Mouse (Mus musculus) MEL (cell line): Measurements from ENCODE around the gene Uqcrh. TPM values are rescaled to one million over a fixed set of nuclear protein-coding genes. Genes with fewer than 3 reads are reported as not detected.
A peak's percentile ranks its signal among the peaks of the same experiment; 100 is the strongest.

ENCODE experiments used
- DNase-seq: peaks from one replicate; pipeline ENCODE4 v3.0.0; 2011; ENCODE audit warnings: low read depth, low spot score
- H3K27ac ChIP-seq: 2 replicates; pipeline ENCODE4 v1.5.1; 2012; ENCODE audit warnings: low read depth, mild to moderate bottlenecking, control low read depth, low read length, moderate library complexity; ENCODE audit not compliant: control insufficient read depth
- H3K27me3 ChIP-seq, 2 experiments: fragments of 150-350 bp in 1 of 2; sonication (generic) in 1 of 2; 2 replicates each; pipeline ENCODE4 v1.6.1; 2012; ENCODE audit warnings: low read length in 2 of 2, mild to moderate bottlenecking in 2 of 2, improper control_type of control experiment in 1 of 2, moderate library complexity in 1 of 2; ENCODE audit not compliant: insufficient read depth in 2 of 2, control insufficient read depth in 1 of 2
- H3K36me3 ChIP-seq, 2 experiments: 2 replicates each; pipeline ENCODE4 v1.6.1; 2012 to 2014; ENCODE audit warnings: low read length in 2 of 2, improper control_type of control experiment in 1 of 2, inconsistent platforms in 1 of 2, mild to moderate bottlenecking in 1 of 2; ENCODE audit not compliant: insufficient read depth in 2 of 2, control insufficient read depth in 1 of 2
- H3K4me1 ChIP-seq, 2 experiments: fragments of 150-350 bp in 1 of 2; sonication (generic) in 1 of 2; 2 replicates each; pipeline ENCODE4 v1.6.1; 2012; ENCODE audit warnings: low read length in 2 of 2, improper control_type of control experiment in 1 of 2, mild to moderate bottlenecking in 1 of 2; ENCODE audit not compliant: insufficient read depth in 2 of 2, control insufficient read depth in 1 of 2
- H3K4me3 ChIP-seq, 2 experiments: fragments of 150-350 bp in 1 of 2; sonication (generic) in 1 of 2; 2 replicates each; pipeline ENCODE4 v1.5.1; 2012; ENCODE audit warnings: low read depth in 2 of 2, low read length in 2 of 2, mild to moderate bottlenecking in 2 of 2, moderate library complexity in 2 of 2, control low read depth in 1 of 2, improper control_type of control experiment in 1 of 2; ENCODE audit not compliant: control insufficient read depth in 1 of 2, insufficient read depth in 1 of 2
- H3K79me2 ChIP-seq: 2 replicates; pipeline ENCODE4 v1.6.1; 2012; ENCODE audit warnings: mild to moderate bottlenecking, low read length, moderate library complexity; ENCODE audit not compliant: control insufficient read depth, poor library complexity, insufficient read depth
- H3K9ac ChIP-seq: 2 replicates; pipeline ENCODE4 v1.6.1; 2012; ENCODE audit warnings: low read depth, mild to moderate bottlenecking, control low read depth, low read length, moderate library complexity; ENCODE audit not compliant: control insufficient read depth, poor library complexity, severe bottlenecking
- H3K9me3 ChIP-seq: fragments of 150-350 bp; sonication (generic); replicated peaks from 2 replicates; pipeline ENCODE4 v1.6.1; 2012; ENCODE audit warnings: mild to moderate bottlenecking, low read length, improper control_type of control experiment, moderate library complexity; ENCODE audit not compliant: insufficient read depth
- BHLHE40 ChIP-seq: IDR thresholded peaks from 2 replicates; pipeline ENCODE4 v1.6.1; 2012; ENCODE audit warnings: low read depth, mild to moderate bottlenecking, inconsistent platforms, low read length, improper control_type of control experiment, borderline replicate concordance
- CHD1 ChIP-seq: IDR thresholded peaks from 2 replicates; pipeline ENCODE4 v1.6.1; 2012; ENCODE audit warnings: low read depth, mild to moderate bottlenecking, inconsistent platforms, low read length, improper control_type of control experiment
- CTCF ChIP-seq, 3 experiments: IDR thresholded peaks in 2 of 3; conservative IDR thresholded peaks in 1 of 3; 2 replicates each; pipeline ENCODE4 v1.5.1; 2011 to 2012; ENCODE audit warnings: low read length in 3 of 3, low read depth in 2 of 3, mild to moderate bottlenecking in 2 of 3, improper control_type of control experiment in 1 of 3, inconsistent platforms in 1 of 3, mixed read lengths in 1 of 3, moderate library complexity in 1 of 3; ENCODE audit not compliant: control insufficient read depth in 1 of 3, insufficient read depth in 1 of 3, poor library complexity in 1 of 3, severe bottlenecking in 1 of 3
- ETS1 ChIP-seq: IDR thresholded peaks from 2 replicates; pipeline ENCODE4 v1.6.1; 2012; ENCODE audit warnings: low read depth, mild to moderate bottlenecking, inconsistent platforms, low read length, improper control_type of control experiment, moderate library complexity
- GATA1 ChIP-seq: IDR thresholded peaks from 2 replicates; pipeline ENCODE4 v1.6.1; 2011; ENCODE audit warnings: low read depth, low read length, improper control_type of control experiment
- JUND ChIP-seq: IDR thresholded peaks from 2 replicates; pipeline ENCODE4 v1.6.1; 2011; ENCODE audit warnings: low read depth, mild to moderate bottlenecking, improper control_type of control experiment, low read length
- KAT2A ChIP-seq: conservative IDR thresholded peaks from 2 replicates; pipeline ENCODE4 v1.6.1; 2012; ENCODE audit warnings: low read depth, low read length, improper control_type of control experiment, inconsistent platforms
- MAFK ChIP-seq: IDR thresholded peaks from 2 replicates; pipeline ENCODE4 v1.6.1; 2011; ENCODE audit warnings: low read depth, mild to moderate bottlenecking, low read length, improper control_type of control experiment, borderline replicate concordance
- MAZ ChIP-seq: IDR thresholded peaks from 2 replicates; pipeline ENCODE4 v1.6.1; 2012; ENCODE audit warnings: low read depth, mild to moderate bottlenecking, inconsistent platforms, low read length, improper control_type of control experiment
- MXI1 ChIP-seq: IDR thresholded peaks from 2 replicates; pipeline ENCODE4 v1.6.1; 2011; ENCODE audit warnings: mild to moderate bottlenecking, low read depth, low read length, improper control_type of control experiment
- MYC ChIP-seq: IDR thresholded peaks from 2 replicates; pipeline ENCODE4 v1.6.1; 2011; ENCODE audit warnings: low read depth, mild to moderate bottlenecking, low read length, improper control_type of control experiment, moderate library complexity
- NELFE ChIP-seq: IDR thresholded peaks from 2 replicates; pipeline ENCODE4 v1.6.1; 2011; ENCODE audit warnings: low read depth, low read length, improper control_type of control experiment
- POLR2A ChIP-seq, 2 experiments: IDR thresholded peaks; 2 replicates each; pipeline ENCODE4 v1.6.1; 2011 to 2012; ENCODE audit warnings: low read length in 2 of 2, mild to moderate bottlenecking in 2 of 2, control low read depth in 1 of 2, improper control_type of control experiment in 1 of 2, low read depth in 1 of 2, moderate library complexity in 1 of 2; ENCODE audit not compliant: control insufficient read depth in 1 of 2, insufficient read depth in 1 of 2, poor library complexity in 1 of 2
- POLR2AphosphoS2 ChIP-seq: IDR thresholded peaks from 2 replicates; pipeline ENCODE4 v1.6.1; 2011; ENCODE audit warnings: low read length, improper control_type of control experiment
- POLR2AphosphoS5 ChIP-seq: IDR thresholded peaks from 2 replicates; pipeline ENCODE4 v1.6.1; 2012; ENCODE audit warnings: low read depth, borderline replicate concordance, mild to moderate bottlenecking, inconsistent platforms, low read length, moderate library complexity, mixed read lengths
- RAD21 ChIP-seq: IDR thresholded peaks from 2 replicates; pipeline ENCODE4 v1.6.1; 2011; ENCODE audit warnings: mild to moderate bottlenecking, low read depth, low read length, improper control_type of control experiment
- RCOR1 ChIP-seq: IDR thresholded peaks from 2 replicates; pipeline ENCODE4 v1.6.1; 2012; ENCODE audit warnings: low read depth, mild to moderate bottlenecking, inconsistent platforms, low read length, improper control_type of control experiment
- SIN3A ChIP-seq: IDR thresholded peaks from 2 replicates; pipeline ENCODE4 v1.6.1; 2012; ENCODE audit warnings: low read length, improper control_type of control experiment, inconsistent platforms
- SMC3 ChIP-seq: IDR thresholded peaks from 2 replicates; pipeline ENCODE4 v1.6.1; 2011; ENCODE audit warnings: low read depth, low read length, improper control_type of control experiment
- TCF12 ChIP-seq: IDR thresholded peaks from 2 replicates; pipeline ENCODE4 v1.6.1; 2014; ENCODE audit warnings: low read depth, mild to moderate bottlenecking, inconsistent platforms, low read length, improper control_type of control experiment, moderate library complexity
- UBTF ChIP-seq: IDR thresholded peaks from 2 replicates; pipeline ENCODE4 v1.6.1; 2012; ENCODE audit warnings: low read depth, mild to moderate bottlenecking, inconsistent platforms, low read length, improper control_type of control experiment, moderate library complexity, borderline replicate concordance; ENCODE audit not compliant: insufficient read depth
- ZMIZ1 ChIP-seq: IDR thresholded peaks from 2 replicates; pipeline ENCODE4 v1.6.1; 2012; ENCODE audit warnings: low read depth, mild to moderate bottlenecking, inconsistent platforms, low read length, improper control_type of control experiment, moderate library complexity
- ZNF384 ChIP-seq: IDR thresholded peaks from 2 replicates; pipeline ENCODE4 v1.6.1; 2012; ENCODE audit warnings: low read depth, mild to moderate bottlenecking, inconsistent platforms, low read length, improper control_type of control experiment
- polyA plus RNA-seq, 2 experiments: library from polyadenylated mRNA; stranded (reverse) in 1 of 2; unstranded in 1 of 2; fragments of >175 nt in 1 of 2; fragments of >200 nt in 1 of 2; gene quantifications; 2 replicates each; pipeline versions ENCODE4 v1.2.1 to v1.2.4; 2012; ENCODE audit warnings: low replicate concordance in 2 of 2, low read depth in 1 of 2; ENCODE audit not compliant: insufficient read length in 2 of 2, insufficient read depth in 1 of 2, missing spikeins in 1 of 2
- total RNA-seq: library from RNA; depleted of rRNA; stranded (reverse); fragments of 300-350 nt; gene quantifications from 2 replicates; pipeline ENCODE4 v1.2.3, GENCODE M21; 2012

Uqcrh gene
- total and polyA plus RNA-seq, 3 experiments = 392 to 529 (median 414) TPM

DNA sequence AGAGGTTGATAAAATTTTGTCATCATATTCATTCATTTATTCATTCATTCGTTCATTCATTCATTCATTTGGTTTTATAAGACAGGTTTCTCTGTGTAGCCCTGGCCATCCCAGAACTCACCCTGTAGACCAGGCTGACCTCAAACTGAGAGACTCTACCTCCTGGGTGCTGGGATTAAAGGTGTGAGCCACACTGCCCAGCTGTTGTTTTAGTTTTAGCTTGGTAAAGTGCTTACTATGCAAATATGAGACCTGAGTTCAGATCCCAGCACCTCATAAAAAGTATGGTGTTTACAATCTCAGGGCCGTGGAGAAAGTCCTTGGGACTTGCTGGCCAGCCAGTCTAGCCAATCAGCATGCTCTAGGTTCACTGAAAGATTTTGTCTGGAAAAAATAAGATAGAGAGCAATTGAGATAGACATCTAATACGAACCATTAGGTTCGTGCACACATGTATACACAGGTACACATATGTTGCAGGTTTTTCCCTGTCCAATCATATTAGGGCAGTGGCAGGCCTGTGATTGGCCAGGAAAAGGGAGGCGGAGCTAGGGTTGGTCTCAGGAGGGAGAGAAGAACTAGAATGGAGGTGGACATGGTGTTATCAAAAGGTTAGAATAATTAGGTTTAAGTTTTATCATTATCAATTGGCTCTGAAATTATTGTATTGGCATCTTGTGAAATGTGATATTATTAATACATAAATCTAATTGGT is 15.7 kb downstream of the Uqcrh start:
- no peak for DNase-seq
- no peaks in the 10 kb centered on the region for H3K79me2 ChIP-seq
- no peak overlapping the region for H3K27ac ChIP-seq
- no peaks in the 10 kb centered on the region for H3K27me3 ChIP-seq
- no peak overlapping the region for H3K9ac ChIP-seq
- no peak overlapping the region for H3K4me3 ChIP-seq
- TF ChIP-seq RAD21 = no peak
- no peak for TF ChIP-seq UBTF
- TF ChIP-seq ZMIZ1 = no peak
- no peak for TF ChIP-seq KAT2A
- no peak for TF ChIP-seq MXI1
- no peak for TF ChIP-seq POLR2A (IDR thresholded peaks at IDR 0.05; ENCODE audit: control insufficient read depth in 1 of 2, insufficient read depth in 1 of 2, low read depth in 1 of 2, low read length in 2 of 2, poor library complexity in 1 of 2)
- TF ChIP-seq TCF12 = no peak
- TF ChIP-seq POLR2AphosphoS5 = no peak
- TF ChIP-seq POLR2AphosphoS2 = no peak
- TF ChIP-seq RCOR1 = no peak
- TF ChIP-seq GATA1 = no peak
- no peak for TF ChIP-seq JUND
- TF ChIP-seq CHD1 = no peak
- TF ChIP-seq ZNF384 = no peak
- TF ChIP-seq MAZ = no peak
- no peak for TF ChIP-seq BHLHE40
- no peak for TF ChIP-seq NELFE
- no peak for TF ChIP-seq CTCF (IDR thresholded peaks at IDR 0.05 in 2 of 3, conservative IDR thresholded peaks at IDR 0.05 in 1 of 3; ENCODE audit: control insufficient read depth in 1 of 3, insufficient read depth in 1 of 3, low read depth in 2 of 3, low read length in 3 of 3, poor library complexity in 1 of 3, severe bottlenecking in 1 of 3)
- no peak for TF ChIP-seq MAFK
- TF ChIP-seq ETS1 = no peak
- TF ChIP-seq, all 39 proteins: peak for 0
- Histone ChIP-seq H3K9me3 (no peaks in the 10 kb centered on the region), H3K36me3 (peaks cover 0 to 6% of the 10 kb centered on the region in 2 experiments; a peak in 2 of 4 replicates), H3K4me1 (no peaks in the 10 kb centered on the region; a peak in 1 of 4 replicates)

DNA sequence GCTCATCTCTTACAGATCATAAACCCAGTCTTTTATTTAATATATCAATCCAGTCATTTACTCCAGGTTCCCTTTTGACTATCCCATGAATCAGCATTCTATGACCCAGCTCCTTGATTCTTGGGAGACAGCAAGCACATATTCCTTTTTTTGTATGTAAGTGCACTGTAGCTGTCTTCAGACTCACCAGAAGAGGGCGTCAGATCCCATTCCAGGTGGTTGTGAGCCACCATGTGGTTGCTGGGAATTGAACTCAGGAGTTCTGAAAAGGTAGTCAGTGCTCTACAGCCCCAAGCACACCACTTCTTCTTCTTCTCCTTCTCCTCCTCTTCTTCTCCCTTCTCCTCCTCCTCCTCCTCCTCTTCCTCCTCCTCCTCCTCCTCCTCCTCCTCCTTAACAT is 17.3 kb downstream of the Uqcrh start:
- TF ChIP-seq SIN3A = no peak
- TF ChIP-seq CTCF (IDR thresholded peaks at IDR 0.05 in 2 of 3, conservative IDR thresholded peaks at IDR 0.05 in 1 of 3; ENCODE audit: control insufficient read depth in 1 of 3, insufficient read depth in 1 of 3, low read depth in 2 of 3, low read length in 3 of 3, poor library complexity in 1 of 3, severe bottlenecking in 1 of 3) = peak in 2 of 3 experiments; percentile 9 to 51; a peak in 3 of 6 replicates
- peak; percentile 13; the same call in 1 of the 2 replicates for TF ChIP-seq SMC3
- TF ChIP-seq MAZ = no peak
- TF ChIP-seq POLR2AphosphoS2 = no peak
- no peak for TF ChIP-seq TCF12
- peak; percentile 40; the same call in 1 of the 2 replicates for TF ChIP-seq MYC
- H3K36me3 ChIP-seq = no peaks in the 10 kb centered on the region
- peaks cover 0 to under 1% of the 10 kb centered on the region in 2 experiments; a peak in 2 of 4 replicates for H3K4me1 ChIP-seq
- no peak overlapping the region for H3K4me3 ChIP-seq
- no peak for DNase-seq
- H3K27me3 ChIP-seq = no peaks in the 10 kb centered on the region
- no peak overlapping the region for H3K9ac ChIP-seq
- no peak overlapping the region for H3K27ac ChIP-seq
- no peaks in the 10 kb centered on the region; the same call in 1 of the 2 replicates for H3K79me2 ChIP-seq
- H3K9me3 ChIP-seq = no peaks in the 10 kb centered on the region
